Mouse (Mus musculus): ENCODE results near the gene C1qtnf7.

Gene C1qtnf7

GRCm38 (mm10) chr5:43603559-43603958, 88.2 kb downstream of the C1qtnf7 start:
- in situ Hi-C loops (cut with MboI, MseI), result loop anchor here in 1 of 2 experiments (10.0 to 25.0 kb wide), 2 partner anchors 971 to 1716 kb away; no protein-coding TSS in a partner anchor

DNA sequence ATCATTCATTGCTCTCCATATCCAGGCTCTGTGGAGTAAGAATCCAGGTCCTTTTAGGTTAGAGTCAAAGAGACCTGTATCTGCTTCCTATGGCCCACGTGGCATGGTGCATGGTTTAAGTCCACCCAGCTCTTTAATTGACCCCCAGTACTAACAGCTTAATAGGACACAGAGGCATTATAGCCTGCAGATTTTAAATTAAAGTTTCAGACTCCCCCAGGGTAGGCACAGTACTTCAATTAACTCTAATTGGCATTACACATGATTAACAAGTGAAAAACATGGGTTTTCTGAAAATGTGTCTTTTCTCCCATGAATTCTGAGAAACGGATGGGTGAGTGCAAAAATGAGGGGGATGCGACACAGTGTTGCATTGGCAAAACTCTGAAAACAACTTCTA, 92.7 kb downstream of the C1qtnf7 start:
- in situ Hi-C loops (cut with MboI, MseI), result loop anchor here in 1 of 2 experiments (10.0 to 25.0 kb wide), 2 partner anchors 967 to 1721 kb away; no protein-coding TSS in a partner anchor

DNA sequence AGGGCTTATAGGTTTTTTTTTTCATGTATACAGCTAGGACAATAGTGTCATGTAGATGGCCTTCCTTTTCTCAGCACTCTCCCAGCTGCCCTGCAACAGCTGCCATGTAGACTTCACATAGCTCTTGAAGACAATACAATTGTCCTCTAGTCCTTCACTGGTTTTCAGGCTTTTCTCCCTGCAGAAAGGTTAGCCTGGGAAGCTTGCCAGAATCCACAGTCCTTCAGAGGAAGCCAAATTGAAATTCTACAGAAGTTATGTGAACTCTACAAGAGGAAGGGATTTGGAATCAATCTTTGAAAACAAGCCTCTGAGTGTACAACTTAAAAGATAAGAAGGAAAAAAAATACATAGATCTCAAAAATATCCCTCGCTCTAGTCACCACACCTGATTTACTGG, 94.4 kb downstream of the C1qtnf7 start:
- in situ Hi-C loops (cut with MboI, MseI), result loop anchor here in 1 of 2 experiments (10.0 to 25.0 kb wide), 2 partner anchors 965 to 1722 kb away; no protein-coding TSS in a partner anchor

DNA sequence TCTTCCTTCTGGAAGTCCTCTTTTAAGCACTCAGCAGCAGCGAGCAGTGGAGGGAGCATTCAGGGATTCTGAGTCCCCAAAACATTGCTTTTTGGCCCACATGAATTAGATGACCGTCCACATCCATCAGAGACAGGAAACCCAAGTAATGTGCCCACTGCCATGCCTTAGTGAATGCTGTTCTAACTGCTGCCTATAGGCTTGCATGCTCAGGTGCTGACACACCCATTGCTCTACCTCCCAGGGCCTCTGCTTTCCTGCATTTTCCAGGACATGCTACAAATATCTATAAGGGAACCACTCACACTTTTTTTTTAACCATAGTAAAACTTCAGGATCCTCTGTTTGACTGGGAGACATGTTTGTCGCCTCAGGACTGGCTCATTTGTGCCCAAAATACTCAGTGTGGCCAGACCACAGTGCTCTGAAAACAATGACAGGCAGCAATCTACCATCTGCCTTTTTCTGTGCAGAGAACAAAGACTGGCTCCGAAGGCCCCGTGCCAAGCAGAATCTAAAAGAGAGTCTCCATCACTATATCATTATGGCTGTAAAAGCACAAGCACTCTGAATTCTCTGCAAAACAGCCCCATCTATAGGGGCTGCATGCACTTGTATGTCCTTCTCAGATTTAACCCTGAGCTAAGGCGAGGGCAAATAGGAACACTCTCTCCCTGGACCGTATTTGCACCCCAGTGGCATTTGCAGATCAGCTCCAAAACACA, 106.4 kb downstream of the C1qtnf7 start:
- in situ Hi-C loops (cut with MboI, MseI), result loop anchor here in 1 of 2 experiments (25.0 kb wide), 1 partner anchor 1734 kb away; no protein-coding TSS in a partner anchor

DNA sequence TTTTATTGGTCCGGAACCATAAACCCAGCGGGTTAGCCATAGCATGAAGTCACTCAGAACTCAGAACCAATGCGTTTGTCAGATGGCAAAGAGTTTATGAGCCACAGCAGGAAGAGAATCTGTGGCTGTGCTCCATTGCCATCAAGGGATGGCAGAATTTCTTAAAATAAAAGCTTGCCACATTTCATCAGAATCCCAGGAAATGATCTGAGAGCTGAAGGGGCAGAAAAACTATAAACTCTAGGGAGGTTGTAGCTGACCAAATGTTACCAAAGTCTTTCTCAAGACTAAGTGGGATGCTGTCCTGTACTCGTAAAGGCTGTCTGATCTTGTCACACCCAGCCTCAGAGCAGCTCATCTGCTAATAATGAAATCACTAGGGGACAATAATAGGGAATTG, 110.1 kb downstream of the C1qtnf7 start:
- in situ Hi-C loops (cut with MboI, MseI), result loop anchor here in 1 of 2 experiments (5.0 kb wide), 1 partner anchor 203 kb away; no protein-coding TSS in a partner anchor

DNA sequence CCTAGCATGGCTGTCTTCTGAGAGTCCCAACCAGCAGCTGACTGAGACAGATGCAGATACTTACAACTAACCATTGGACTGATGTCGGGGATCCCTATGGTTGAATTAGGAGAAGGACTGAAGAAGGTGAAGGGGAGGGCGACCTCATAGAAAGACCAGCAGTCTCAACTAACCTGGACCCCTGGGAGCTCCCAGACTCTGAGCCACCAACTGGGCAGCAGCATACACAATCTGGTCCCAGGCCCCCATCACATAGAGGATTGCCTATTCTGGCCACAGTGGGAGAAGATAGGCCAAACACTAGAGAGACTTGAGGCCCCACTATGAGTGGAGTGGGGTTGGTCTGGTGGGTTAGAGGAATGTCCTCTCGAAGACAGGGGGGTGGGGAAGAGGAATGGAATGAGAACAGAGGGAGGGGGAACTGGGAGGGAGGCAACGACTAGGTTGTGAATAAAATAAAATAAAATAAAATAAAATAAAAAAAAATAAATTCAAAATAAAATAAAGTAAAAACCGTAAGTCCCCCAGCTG, 118.8 kb downstream of the C1qtnf7 start:
- in situ Hi-C loops (cut with MboI, MseI), result no loop called here

DNA sequence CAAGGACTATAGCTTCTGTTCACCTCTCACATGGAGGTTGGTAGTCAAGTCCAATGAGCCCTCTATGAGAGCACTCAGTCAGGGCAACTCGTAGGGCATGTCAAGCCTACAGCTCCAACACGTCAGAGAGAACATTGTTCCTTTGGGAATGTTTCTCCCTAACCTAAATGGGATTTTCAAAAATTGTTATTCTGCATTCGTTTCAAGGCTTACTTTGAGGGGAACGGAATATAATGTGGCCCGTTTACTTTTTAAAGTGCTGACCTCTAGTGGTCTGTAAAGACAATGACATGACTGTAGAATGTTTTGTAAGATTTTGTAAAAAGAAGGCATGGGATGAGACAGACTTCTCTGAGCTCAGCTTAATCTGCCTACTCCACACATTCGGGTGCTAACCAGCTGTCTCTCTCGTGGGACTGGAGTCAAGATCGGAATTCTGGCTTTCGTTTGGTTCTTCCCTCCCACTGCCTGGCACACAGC, 119.3 kb downstream of the C1qtnf7 start:
- in situ Hi-C loops (cut with MboI, MseI), result no loop called here

GRCm38 (mm10) chr5:43645020-43645419, 129.7 kb downstream of the C1qtnf7 start:
- in situ Hi-C loops (cut with MboI, MseI), result no loop called here

DNA sequence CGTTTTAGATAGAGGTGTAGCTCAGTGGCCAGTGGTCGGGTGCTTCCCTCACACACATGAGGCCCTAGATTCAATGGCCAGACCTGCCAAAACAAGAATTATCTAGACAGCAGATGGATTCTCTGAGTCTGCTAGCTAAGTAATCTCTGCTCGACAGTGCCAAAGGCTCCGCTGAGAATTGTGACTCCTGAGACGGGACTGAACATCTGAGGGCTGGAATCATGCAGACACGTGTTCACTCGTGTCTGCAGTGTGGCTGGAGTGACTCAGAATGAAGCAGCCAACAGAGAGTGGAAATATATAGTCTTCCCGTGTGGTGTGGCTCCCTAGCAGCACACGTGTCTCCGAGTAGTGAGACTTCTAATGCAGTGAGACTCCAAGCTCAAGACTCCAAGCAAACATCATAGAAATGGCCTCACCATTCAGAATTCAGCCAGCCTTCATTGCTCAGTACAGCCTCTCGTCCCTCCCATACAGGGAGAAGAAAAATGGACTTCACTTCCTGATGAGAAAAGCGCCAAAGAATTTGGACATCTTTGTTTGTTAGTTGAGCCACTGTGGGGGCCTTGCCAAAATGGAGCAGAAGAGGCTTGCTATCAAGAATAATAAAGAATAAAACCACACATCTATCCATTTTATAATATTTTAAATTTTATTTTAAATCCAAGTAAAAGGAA, 131.9 kb downstream of the C1qtnf7 start:
- in situ Hi-C loops (cut with MboI, MseI), result no loop called here

- in situ Hi-C loops (cut with MboI, MseI), result no loop called here
Measured at GRCm38 (mm10) chr5:43661498-43661897, 146.2 kb downstream of the C1qtnf7 start.

GRCm38 (mm10) chr5:43661997-43662961, 146.9 kb downstream of the C1qtnf7 start, which contains the start of gene Cc2d2a:
Cc2d2a (plus strand) TSS chr5:43662346.
- in situ Hi-C loops (cut with MboI, MseI), result no loop called here

GRCm38 (mm10) chr5:43663531-43663930, 148.2 kb downstream of the C1qtnf7 start:
- in situ Hi-C loops (cut with MboI, MseI), result no loop called here

- in situ Hi-C loops (cut with MboI, MseI), result no loop called here
Measured at GRCm38 (mm10) chr5:43665144-43665543, 149.8 kb downstream of the C1qtnf7 start.
